Mouse (Mus musculus) liver, embryonic 14.5 days (tissue): ENCODE data around the gene Nup188. TPM values are rescaled to one million over a fixed set of nuclear protein-coding genes. Genes with fewer than 3 reads are reported as not detected.

Experiments used
- ATAC-seq: fragments of 200-750 bp; cut with Nextera tagmentation; 2 replicates; pipeline ENCODE4 v1.8.0; 2017; ENCODE audit warnings: moderate number of reproducible peaks, mild to moderate bottlenecking, moderate library complexity; ENCODE audit not compliant: insufficient read depth
- DNase-seq, 3 experiments: peaks; one replicate each; pipeline ENCODE4 v3.0.0-alpha.2; 2012 to 2013; ENCODE audit warnings: low read depth in 3 of 3, low spot score in 3 of 3
- H3K27ac ChIP-seq: fragments of 300-500 bp; sonication (generic); 2 replicates; pipeline ENCODE4 v1.5.1; 2014; ENCODE audit warnings: moderate library complexity, mild to moderate bottlenecking, control low read depth, inconsistent platforms
- H3K27me3 ChIP-seq: fragments of 300-500 bp; sonication (generic); 2 replicates; pipeline ENCODE4 v1.6.1; 2014; ENCODE audit warnings: mild to moderate bottlenecking, low read length, moderate library complexity; ENCODE audit not compliant: control insufficient read depth, insufficient read depth
- H3K36me3 ChIP-seq: fragments of 300-500 bp; sonication (generic); replicated peaks from 2 replicates; pipeline ENCODE4 v1.6.1; 2014; ENCODE audit warnings: low read depth; ENCODE audit not compliant: control insufficient read depth, insufficient read depth
- H3K4me1 ChIP-seq, 2 experiments: fragments of 200-500 bp in 1 of 2; fragments of 300-500 bp in 1 of 2; sonication (generic) in 1 of 2; replicated peaks; 2 replicates each; pipeline ENCODE4 v1.6.1; 2012 to 2014; ENCODE audit warnings: antibody characterized with exemption in 1 of 2, inconsistent platforms in 1 of 2, low read length in 1 of 2; ENCODE audit not compliant: control insufficient read depth in 2 of 2, insufficient read depth in 2 of 2
- H3K4me2 ChIP-seq: fragments of 300-500 bp; sonication (generic); 2 replicates; pipeline ENCODE4 v1.6.1; 2014; ENCODE audit warnings: low read depth, mild to moderate bottlenecking, control low read depth, moderate library complexity
- H3K4me3 ChIP-seq, 2 experiments: fragments of 200-500 bp in 1 of 2; fragments of 300-500 bp in 1 of 2; sonication (generic) in 1 of 2; 2 replicates each; pipeline ENCODE4 v1.5.1; 2012 to 2014; ENCODE audit warnings: low read depth in 2 of 2, low read length in 2 of 2, mild to moderate bottlenecking in 2 of 2, control low read depth in 1 of 2, inconsistent platforms in 1 of 2, moderate library complexity in 1 of 2; ENCODE audit not compliant: insufficient read depth in 1 of 2
- H3K9ac ChIP-seq: fragments of 300-500 bp; sonication (generic); replicated peaks from 2 replicates; pipeline ENCODE4 v1.6.1; 2014; ENCODE audit warnings: mild to moderate bottlenecking, control low read depth, moderate library complexity
- H3K9me3 ChIP-seq: fragments of 300-500 bp; sonication (generic); 2 replicates; pipeline ENCODE4 v1.6.1; 2016; ENCODE audit warnings: low read length, mixed read lengths; ENCODE audit not compliant: control insufficient read depth
- CTCF ChIP-seq: IDR thresholded peaks from 2 replicates; pipeline ENCODE4 v1.5.1; 2016; ENCODE audit warnings: antibody characterized with exemption, low read depth, control low read depth
- EP300 ChIP-seq: IDR thresholded peaks from 2 replicates; pipeline ENCODE4 v1.6.1; 2016; ENCODE audit warnings: antibody characterized with exemption, low read depth
- WGBS: fragments of 180-500 bp; shearing (Covaris S2); extraction: QIAGEN DNeasy Blood & Tissue Kit; methylation state at CpG from one replicate; pipeline ENCODE4 v1.1.7; 2014; ENCODE audit not compliant: insufficient replicate concordance; 5-methylcytosine and 5-hydroxymethylcytosine counted together
- polyA plus RNA-seq, 2 experiments: library from polyadenylated mRNA; depleted of rRNA in 1 of 2; stranded (reverse) in 1 of 2; unstranded in 1 of 2; fragments of >200 nt; fragmentation: Nextera tagmentation in 1 of 2; extraction: Ambion mirVana in 1 of 2; gene quantifications; 2 replicates each; pipeline versions ENCODE4 v1.2.1 to v1.2.3; 2012 to 2014

The Nup188 gene
- polyA plus RNA-seq, 2 experiments, result 16.1 to 19.1 TPM

- Histone ChIP-seq H3K4me1 (peaks cover 12 to 31% of the 10 kb centered on the region in 2 experiments), H3K36me3 (peaks cover 16% of the 10 kb centered on the region), H3K4me2 (peak overlapping the region; percentile 94), H3K27me3 (no peaks in the 10 kb centered on the region), H3K4me3 (peak overlapping the region; percentile 84 to 94), H3K9me3 (no peaks in the 10 kb centered on the region), H3K27ac (peak overlapping the region; percentile 53), H3K9ac (peak overlapping the region; percentile 83)
- WGBS, result 60% methylated on average over 3 of the region's 3 CpGs
- TF ChIP-seq EP300 (no peak), CTCF (no peak)
- ATAC-seq (no peak), DNase-seq (no peak)
Observed at GRCm38 (mm10) chr2:30238906-30239465, 47.2 kb upstream of the Nup188 start.

GRCm38 (mm10) chr2:30239777-30240176 is 46.4 kb upstream of the Nup188 start:
- DNase-seq, result peak in 2 of 3 experiments; percentile 33 to 35
- peaks cover 12 to 31% of the 10 kb centered on the region in 2 experiments for H3K4me1 ChIP-seq
- TF ChIP-seq EP300 (no peak), CTCF (no peak)
- peak overlapping the region; percentile 11 to 84 for H3K4me3 ChIP-seq
- H3K9ac ChIP-seq, result peak overlapping the region; percentile 83
- H3K9me3 ChIP-seq, result no peaks in the 10 kb centered on the region
- H3K27me3 ChIP-seq, result no peaks in the 10 kb centered on the region
- WGBS, result 28% methylated on average over 4 of the region's 4 CpGs
- peaks cover 16% of the 10 kb centered on the region for H3K36me3 ChIP-seq
- H3K27ac ChIP-seq, result peak overlapping the region; percentile 53
- peak; percentile 21 for ATAC-seq
- peak overlapping the region; percentile 94 for H3K4me2 ChIP-seq

- Histone ChIP-seq H3K27me3 (no peaks in the 10 kb centered on the region), H3K27ac (peak within 1 kb of the TSS; percentile 53), H3K9ac (peak within 1 kb of the TSS; percentile 83), H3K4me3 (peak within 1 kb of the TSS; percentile 11 to 84), H3K9me3 (no peaks in the 10 kb centered on the region), H3K4me1 (peaks cover 12 to 31% of the 10 kb centered on the region in 2 experiments), H3K4me2 (peak within 1 kb of the TSS; percentile 94), H3K36me3 (peaks cover 16% of the 10 kb centered on the region)
- 73% methylated on average over 2 of the region's 2 CpGs for WGBS
- no peak for ATAC-seq
- TF ChIP-seq EP300 (no peak), CTCF (no peak)
- no peak for DNase-seq
Observed at GRCm38 (mm10) chr2:30240267-30240666, 45.9 kb upstream of the Nup188 start, which contains the start of gene Gm28035. Gene Gm28035 (plus strand): TSS chr2:30240567.

- no peak overlapping the region for H3K9ac ChIP-seq
- H3K27me3 ChIP-seq, result no peaks in the 10 kb centered on the region
- no peak for TF ChIP-seq EP300
- no peak for TF ChIP-seq CTCF
- DNase-seq (no peak), ATAC-seq (no peak)
- H3K9me3 ChIP-seq, result no peaks in the 10 kb centered on the region
- no peak overlapping the region for H3K27ac ChIP-seq
- H3K36me3 ChIP-seq, result peaks cover 16% of the 10 kb centered on the region
- H3K4me1 ChIP-seq, result peaks cover 12 to 27% of the 10 kb centered on the region in 2 experiments
- WGBS, result 62% methylated on average over 4 of the region's 4 CpGs
- no peak overlapping the region for H3K4me3 ChIP-seq
- no peak overlapping the region for H3K4me2 ChIP-seq
Observed at GRCm38 (mm10) chr2:30242509-30242908, 43.7 kb upstream of the Nup188 start.

GRCm38 (mm10) chr2:30243391-30243790 is 42.8 kb upstream of the Nup188 start:
- H3K9ac ChIP-seq, result no peak overlapping the region
- no peak for TF ChIP-seq EP300
- no peak for TF ChIP-seq CTCF
- no peak overlapping the region for H3K4me2 ChIP-seq
- H3K4me1 ChIP-seq, result peaks cover 12 to 24% of the 10 kb centered on the region in 2 experiments
- H3K27me3 ChIP-seq, result no peaks in the 10 kb centered on the region
- ATAC-seq, result no peak
- no peaks in the 10 kb centered on the region for H3K9me3 ChIP-seq
- peaks cover 16% of the 10 kb centered on the region for H3K36me3 ChIP-seq
- no peak overlapping the region for H3K27ac ChIP-seq
- WGBS, result 92% methylated on average over 4 of the region's 4 CpGs
- no peak for DNase-seq
- no peak overlapping the region for H3K4me3 ChIP-seq
